Mouse (Mus musculus) heart, adult 2 months (tissue): ENCODE results near the gene Nyap1.

ENCODE experiments used
- CTCF ChIP-seq: fragments of 200-600 bp; IDR thresholded peaks from 2 replicates; pipeline ENCODE4 v1.8.1; 2022; ENCODE audit warnings: antibody characterized with exemption, mild to moderate bottlenecking, moderate library complexity
- EP300 ChIP-seq: fragments of 200-500 bp; IDR thresholded peaks from 2 replicates; pipeline ENCODE4 v1.6.1; 2011; ENCODE audit warnings: low read depth, low read length, control low read depth; ENCODE audit not compliant: insufficient read depth

- TF ChIP-seq CTCF, result no peak
- TF ChIP-seq EP300, result no peak
Observed at GRCm38 (mm10) chr5:137739471-137739870, 1.9 kb downstream of the Nyap1 start.
